Mouse (Mus musculus) forebrain, embryonic 14.5 days (tissue): Measurements from ENCODE around the gene Rab26. TPM values are rescaled to one million over a fixed set of nuclear protein-coding genes. Genes with fewer than 3 reads are reported as not detected.

Experiments used
- ATAC-seq: fragments of 200-750 bp; cut with Nextera tagmentation; 2 replicates; pipeline ENCODE4 v1.8.0; 2017; ENCODE audit warnings: mild to moderate bottlenecking, moderate library complexity
- DNase-seq: peaks from one replicate; pipeline ENCODE4 v3.0.0-alpha.2; 2015; ENCODE audit warnings: low spot score
- H3K27ac ChIP-seq: fragments of 300-500 bp; sonication (generic); 2 replicates; pipeline ENCODE4 v1.5.1; 2014; ENCODE audit warnings: low read depth, mild to moderate bottlenecking, control low read depth, low read length, moderate library complexity
- H3K27me3 ChIP-seq: fragments of 300-500 bp; sonication (generic); replicated peaks from 2 replicates; pipeline ENCODE4 v1.6.1; 2014; ENCODE audit warnings: low read length, control low read depth, mixed read lengths; ENCODE audit not compliant: control insufficient read depth, insufficient read depth
- H3K36me3 ChIP-seq: fragments of 300-500 bp; sonication (generic); 2 replicates; pipeline ENCODE4 v1.6.1; 2014; ENCODE audit warnings: low read length, control low read depth; ENCODE audit not compliant: control insufficient read depth, insufficient read depth
- H3K4me1 ChIP-seq: fragments of 300-500 bp; sonication (generic); 2 replicates; pipeline ENCODE4 v1.6.1; 2014; ENCODE audit warnings: antibody characterized with exemption, low read length, control low read depth; ENCODE audit not compliant: control insufficient read depth, insufficient read depth
- H3K4me2 ChIP-seq: fragments of 300-500 bp; sonication (generic); 2 replicates; pipeline ENCODE4 v1.6.1; 2014; ENCODE audit warnings: mild to moderate bottlenecking, control low read depth, low read length
- H3K4me3 ChIP-seq: fragments of 300-500 bp; sonication (generic); 2 replicates; pipeline ENCODE4 v1.5.1; 2014; ENCODE audit warnings: low read depth, low read length, control low read depth
- H3K9ac ChIP-seq: fragments of 300-500 bp; sonication (generic); 2 replicates; pipeline ENCODE4 v1.6.1; 2014; ENCODE audit warnings: mild to moderate bottlenecking, low read length, control low read depth, moderate library complexity
- H3K9me3 ChIP-seq: fragments of 300-500 bp; sonication (generic); replicated peaks from 2 replicates; pipeline ENCODE4 v1.6.1; 2016; ENCODE audit warnings: low read length, control low read depth, mixed read lengths; ENCODE audit not compliant: control insufficient read depth
- WGBS: fragments of 180-500 bp; shearing (Covaris S2); extraction: QIAGEN DNeasy Blood & Tissue Kit; methylation state at CpG from one replicate; pipeline ENCODE4 v1.1.7; 2014; 5-methylcytosine and 5-hydroxymethylcytosine counted together
- polyA plus RNA-seq: library from polyadenylated mRNA; unstranded; fragments of >200 nt; fragmentation: Nextera tagmentation; extraction: Ambion mirVana; gene quantifications from 2 replicates; pipeline ENCODE4 v1.2.1, GENCODE M21; 2014

Rab26 gene
- polyA plus RNA-seq, 1 experiment from 2014 or later: 4.0 TPM

DNA sequence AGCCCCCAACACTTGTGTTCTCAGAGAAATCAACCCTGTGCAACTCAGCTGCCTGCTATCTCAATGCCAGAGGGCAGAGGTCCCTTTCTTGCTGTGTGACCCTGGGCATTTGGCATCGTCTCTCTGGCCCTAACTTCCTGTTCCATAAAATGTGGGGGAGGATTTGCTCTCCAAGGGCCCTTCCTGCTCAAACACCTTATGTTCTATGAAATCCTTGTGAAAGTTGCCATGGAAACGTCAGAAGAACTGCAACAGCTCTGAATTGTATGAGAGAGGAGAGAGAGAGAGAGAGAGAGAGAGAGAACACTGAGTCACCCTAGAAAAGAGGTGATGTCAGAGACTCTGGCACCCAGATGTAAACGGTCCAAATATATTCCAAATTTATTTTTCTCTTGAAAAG, 3.5 kb upstream of the Rab26 start:
- Histone ChIP-seq H3K9ac (peak overlapping the region; percentile 25; the same call in 1 of the 2 replicates), H3K27me3 (no peaks in the 10 kb centered on the region), H3K4me3 (no peak overlapping the region), H3K27ac (peak overlapping the region; percentile 33; the same call in 1 of the 2 replicates), H3K9me3 (no peaks in the 10 kb centered on the region), H3K4me2 (no peak overlapping the region), H3K4me1 (peaks cover 16% of the 10 kb centered on the region), H3K36me3 (no peaks in the 10 kb centered on the region)
- 29% methylated on average over 3 of the region's 3 CpGs for WGBS
- peak; percentile 76 for DNase-seq
- ATAC-seq: no peak

DNA sequence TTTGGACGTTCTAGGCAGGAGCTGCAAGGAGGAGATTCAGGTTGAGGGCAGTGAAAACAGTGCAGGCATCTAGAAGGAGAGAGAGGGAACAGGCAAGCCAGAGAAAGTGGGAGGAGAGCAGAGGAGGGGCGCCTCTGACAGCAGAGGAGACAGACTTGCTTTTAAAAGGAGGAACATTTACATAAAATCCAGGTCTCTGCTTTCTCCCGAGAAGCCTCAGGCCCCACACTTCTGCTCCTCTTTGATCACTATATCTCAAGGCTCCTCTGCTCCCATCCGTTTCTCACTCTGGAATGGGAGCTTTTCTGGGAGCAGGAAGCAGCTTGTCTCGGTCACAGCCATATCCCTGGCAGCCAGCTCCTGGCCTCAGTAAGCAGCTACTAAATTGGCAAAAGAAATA, 1.3 kb upstream of the Rab26 start:
- H3K4me2 ChIP-seq: no peak overlapping the region
- DNase-seq: no peak
- 53% methylated on average over 5 of the region's 5 CpGs for WGBS

DNA sequence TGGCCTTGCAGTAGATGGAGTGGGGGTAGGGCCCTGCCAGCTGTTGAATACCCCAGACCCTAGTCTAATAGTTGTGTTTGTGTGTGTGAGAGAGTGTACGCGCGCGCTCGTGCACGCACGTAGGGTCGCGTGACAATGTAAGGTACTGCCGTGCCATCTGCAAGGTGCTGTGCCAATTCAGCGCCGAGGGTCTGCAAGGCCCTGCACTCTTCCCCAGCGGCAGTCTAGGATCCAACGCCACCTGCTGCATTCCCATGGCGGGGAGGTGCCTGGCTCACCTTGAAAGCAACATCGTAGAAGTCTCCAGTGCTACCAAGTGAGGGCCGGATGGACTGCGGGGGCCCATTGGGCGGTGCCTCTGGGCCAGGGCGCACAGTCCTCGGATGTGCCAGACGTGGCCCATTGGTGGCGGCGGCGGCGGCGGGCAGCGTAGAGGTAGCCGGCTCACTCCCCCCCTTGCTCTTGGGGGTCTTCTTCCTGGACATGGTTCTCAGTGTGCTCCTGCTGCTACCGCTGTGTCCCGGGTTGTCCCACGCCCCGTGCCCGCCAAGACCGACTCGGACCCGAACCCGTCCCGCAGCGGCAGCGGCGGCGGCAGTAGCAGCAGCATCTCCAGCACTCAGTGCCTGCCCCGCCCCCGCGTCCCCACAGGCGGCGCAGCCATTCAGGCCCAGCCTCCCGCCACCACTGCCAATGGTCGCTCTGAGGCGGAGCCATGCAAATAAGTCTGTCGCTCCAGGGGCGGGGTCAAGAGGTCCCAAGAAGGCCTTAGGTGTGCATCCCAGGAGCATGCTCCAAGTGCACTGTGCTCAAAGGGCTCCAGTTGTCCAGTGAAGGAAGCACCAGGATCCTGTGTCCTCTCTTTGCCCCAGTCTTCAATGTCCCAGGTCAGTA, 664 bp downstream of the Rab26 start:
- H3K9me3 ChIP-seq: no peaks in the 10 kb centered on the region
- H3K9ac ChIP-seq: peak overlapping the region; percentile 47
- H3K4me3 ChIP-seq: peak overlapping the region; percentile 18
- H3K27me3 ChIP-seq: no peaks in the 10 kb centered on the region
- peak; percentile 15; the same call in 1 of the 2 replicates for ATAC-seq
- peak; percentile 80 for DNase-seq
- 6% methylated on average over 52 of the region's 53 CpGs for WGBS
- H3K27ac ChIP-seq: no peak overlapping the region
- peaks cover 15% of the 10 kb centered on the region for H3K36me3 ChIP-seq
- peaks cover 34% of the 10 kb centered on the region for H3K4me1 ChIP-seq
- peak overlapping the region; percentile 50 for H3K4me2 ChIP-seq

More for the DNA sequence above, 1.3 kb upstream of the Rab26 start:
- H3K4me3 ChIP-seq: no peak overlapping the region
- H3K36me3 ChIP-seq: peaks cover 7% of the 10 kb centered on the region; the same call in 1 of the 2 replicates
- H3K27me3 ChIP-seq: no peaks in the 10 kb centered on the region
- peaks cover 19% of the 10 kb centered on the region for H3K4me1 ChIP-seq
- no peak for ATAC-seq
- H3K27ac ChIP-seq: no peak overlapping the region
- no peaks in the 10 kb centered on the region for H3K9me3 ChIP-seq
- no peak overlapping the region for H3K9ac ChIP-seq

DNA sequence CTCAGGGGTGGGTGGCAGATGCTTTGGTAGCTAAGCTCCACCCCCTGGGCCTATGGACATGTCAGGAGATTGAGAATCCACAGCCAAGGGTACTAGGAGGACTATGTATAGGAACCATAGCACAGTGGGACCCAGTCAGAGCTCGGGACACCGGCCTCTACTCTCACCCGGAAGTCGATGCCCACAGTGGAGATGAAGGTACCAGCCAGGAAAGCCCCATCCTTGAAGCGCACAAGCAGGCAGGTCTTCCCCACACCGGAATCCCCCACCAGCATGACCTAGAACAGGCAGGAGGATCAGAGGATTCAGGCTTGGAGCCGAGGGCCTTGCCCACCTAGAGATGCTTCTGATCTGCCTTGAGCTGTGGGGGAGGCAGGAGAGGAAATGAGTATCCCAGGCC, 2.0 kb downstream of the Rab26 start:
- Histone ChIP-seq H3K36me3 (peaks cover 15% of the 10 kb centered on the region), H3K27me3 (no peaks in the 10 kb centered on the region), H3K4me3 (no peak overlapping the region), H3K4me2 (no peak overlapping the region), H3K9me3 (no peaks in the 10 kb centered on the region), H3K9ac (peak overlapping the region; percentile 17; the same call in 1 of the 2 replicates), H3K4me1 (peaks cover 26% of the 10 kb centered on the region), H3K27ac (no peak overlapping the region)
- WGBS: 83% methylated on average over 7 of the region's 7 CpGs
- DNase-seq: no peak
- no peak for ATAC-seq

DNA sequence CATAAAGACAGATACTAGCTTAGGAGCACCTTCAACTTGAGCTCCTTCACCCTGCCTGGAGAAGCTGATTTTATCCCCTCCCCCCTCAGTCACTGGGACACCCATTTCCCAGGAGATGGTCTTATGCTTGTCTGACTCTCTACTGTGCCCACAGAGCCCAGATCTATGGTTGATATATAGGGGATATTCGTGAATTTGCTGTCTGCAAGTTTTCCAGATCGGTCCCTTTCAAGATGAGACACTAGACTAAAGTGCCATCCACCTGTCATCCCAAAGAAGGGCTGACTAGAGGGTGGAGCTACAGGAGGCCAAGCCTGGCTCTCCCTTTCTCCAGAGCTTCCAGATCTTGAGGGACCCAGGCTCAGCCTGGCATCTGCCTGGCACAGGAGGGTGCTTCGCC, 2.9 kb downstream of the Rab26 start:
- ATAC-seq: no peak
- DNase-seq: no peak
- Histone ChIP-seq H3K27me3 (no peaks in the 10 kb centered on the region), H3K4me2 (no peak overlapping the region), H3K36me3 (peaks cover 15% of the 10 kb centered on the region), H3K27ac (no peak overlapping the region), H3K9ac (no peak overlapping the region), H3K9me3 (no peaks in the 10 kb centered on the region), H3K4me3 (no peak overlapping the region), H3K4me1 (peaks cover 30% of the 10 kb centered on the region)
- 55% methylated on average over 3 of the region's 3 CpGs for WGBS

DNA sequence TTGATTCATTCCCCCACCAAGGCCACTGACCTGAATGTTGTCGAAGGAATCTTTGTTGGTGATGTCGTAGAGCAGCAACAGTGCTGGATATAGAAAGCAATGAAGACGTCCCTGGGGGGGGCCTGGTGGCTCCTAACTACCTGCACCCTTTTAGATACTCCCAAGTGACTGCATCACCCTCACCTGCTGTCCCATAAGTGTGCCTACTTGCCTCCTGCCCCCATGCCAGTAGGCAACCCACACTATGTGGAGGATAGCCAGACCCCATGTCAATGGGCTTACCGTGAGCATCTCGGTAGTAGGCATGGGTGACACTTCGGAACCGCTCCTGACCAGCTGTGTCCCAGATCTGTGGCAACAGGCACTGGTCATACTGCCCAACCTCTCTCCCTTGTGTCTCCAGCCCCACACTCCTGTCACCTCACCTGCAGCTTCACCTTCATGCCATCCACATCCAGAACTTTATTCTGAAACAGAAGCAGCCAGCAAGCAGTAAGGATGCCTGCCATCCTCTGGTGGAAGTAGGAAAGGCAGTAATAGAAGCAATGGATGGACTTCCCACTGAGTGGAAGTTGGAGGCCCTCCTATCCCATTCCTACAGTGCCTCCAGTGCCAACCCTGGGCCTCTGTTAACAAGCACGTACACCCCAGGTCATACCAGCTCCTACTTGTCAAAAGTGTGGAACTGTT, 3.5 kb downstream of the Rab26 start:
- H3K9ac ChIP-seq: peak overlapping the region; percentile 85
- WGBS: 26% methylated on average over 8 of the region's 8 CpGs
- no peaks in the 10 kb centered on the region for H3K27me3 ChIP-seq
- H3K4me2 ChIP-seq: peak overlapping the region; percentile 94
- no peak overlapping the region for H3K27ac ChIP-seq
- H3K4me3 ChIP-seq: no peak overlapping the region
- DNase-seq (no peak), ATAC-seq (no peak)
- peaks cover 30% of the 10 kb centered on the region for H3K4me1 ChIP-seq
- peaks cover 15% of the 10 kb centered on the region for H3K36me3 ChIP-seq
- H3K9me3 ChIP-seq: no peaks in the 10 kb centered on the region

DNA sequence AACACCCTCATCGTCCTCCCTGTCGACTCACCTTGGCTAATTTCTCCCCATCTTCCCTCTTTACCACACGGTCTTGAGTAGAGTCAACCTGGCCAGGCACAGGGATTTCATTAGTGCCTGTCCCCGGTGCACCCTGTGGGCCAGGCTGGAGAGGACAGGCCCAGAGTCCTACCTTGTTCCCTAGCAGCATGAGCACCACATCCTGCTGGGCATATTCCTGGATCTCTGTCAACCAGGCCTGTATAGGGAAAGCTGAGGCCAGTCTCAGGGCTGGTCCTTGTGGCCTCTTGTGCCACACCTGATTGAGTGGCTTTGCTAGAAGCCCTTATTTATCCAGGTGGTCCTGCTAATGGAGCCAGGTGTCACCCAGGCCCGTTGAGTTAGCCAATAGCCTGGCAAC, 4.1 kb downstream of the Rab26 start:
- WGBS: 31% methylated on average over 5 of the region's 5 CpGs
- H3K36me3 ChIP-seq: peaks cover 15% of the 10 kb centered on the region
- DNase-seq (no peak), ATAC-seq (no peak)
- H3K4me2 ChIP-seq: peak overlapping the region; percentile 94
- peak overlapping the region; percentile 61 for H3K4me3 ChIP-seq
- no peak overlapping the region for H3K27ac ChIP-seq
- peaks cover 30% of the 10 kb centered on the region for H3K4me1 ChIP-seq
- no peaks in the 10 kb centered on the region for H3K9me3 ChIP-seq
- H3K9ac ChIP-seq: peak overlapping the region; percentile 85
- no peaks in the 10 kb centered on the region for H3K27me3 ChIP-seq

DNA sequence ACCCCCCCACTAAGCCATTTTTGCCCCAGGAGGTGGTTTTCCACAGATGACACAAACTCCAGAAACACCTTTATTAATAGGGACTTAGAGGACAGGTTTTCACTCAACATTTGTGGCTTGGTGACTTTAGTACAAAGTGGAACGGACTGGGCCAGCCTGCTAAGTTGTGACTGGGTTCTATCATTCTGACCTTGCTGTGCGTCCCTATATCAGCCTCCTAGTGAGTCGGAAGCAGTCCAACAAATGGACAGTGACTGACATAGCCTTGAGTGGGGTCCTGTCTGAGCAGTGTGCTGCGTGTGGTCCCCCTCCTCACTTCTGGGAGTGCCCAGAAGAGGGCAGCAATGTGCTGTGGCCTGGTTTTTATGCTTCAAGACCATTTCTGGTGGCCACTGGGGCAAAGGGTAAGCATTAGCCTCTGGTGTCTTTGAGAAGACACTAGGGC, 5.0 kb downstream of the Rab26 start:
- 2% methylated on average over 4 of the region's 4 CpGs for WGBS
- peak overlapping the region; percentile 94 for H3K4me2 ChIP-seq
- H3K4me3 ChIP-seq: peak overlapping the region; percentile 61
- H3K9me3 ChIP-seq: no peaks in the 10 kb centered on the region
- peaks cover 17% of the 10 kb centered on the region for H3K36me3 ChIP-seq
- peak overlapping the region; percentile 78; the same call in 1 of the 2 replicates for H3K27ac ChIP-seq
- H3K27me3 ChIP-seq: no peaks in the 10 kb centered on the region
- peak overlapping the region; percentile 85 for H3K9ac ChIP-seq
- DNase-seq (peak; percentile 79), ATAC-seq (no peak)
- H3K4me1 ChIP-seq: peaks cover 30% of the 10 kb centered on the region
